Mouse (Mus musculus): ENCODE data around the gene Nol8. TPM values are rescaled to one million over a fixed set of nuclear protein-coding genes. Genes with fewer than 3 reads are reported as not detected.

Gene Nol8
- 12.9 and 13.5 TPM in 2 replicates for polyA plus RNA-seq (2021; fragmentation: Nextera tagmentation)
- long read RNA-seq, experiment 1, partial matches to known transcripts: 25 of 25 reads
- long read RNA-seq, experiment 1, other reads (novel, unspliced or antisense): 0 of 25 reads
- long read RNA-seq, experiment 2, full-length matches to known transcripts: 8 of 82 reads
- long read RNA-seq, experiment 2, partial matches to known transcripts: 70 of 82 reads
- long read RNA-seq, experiment 2, other reads (novel, unspliced or antisense): 4 of 82 reads

DNA sequence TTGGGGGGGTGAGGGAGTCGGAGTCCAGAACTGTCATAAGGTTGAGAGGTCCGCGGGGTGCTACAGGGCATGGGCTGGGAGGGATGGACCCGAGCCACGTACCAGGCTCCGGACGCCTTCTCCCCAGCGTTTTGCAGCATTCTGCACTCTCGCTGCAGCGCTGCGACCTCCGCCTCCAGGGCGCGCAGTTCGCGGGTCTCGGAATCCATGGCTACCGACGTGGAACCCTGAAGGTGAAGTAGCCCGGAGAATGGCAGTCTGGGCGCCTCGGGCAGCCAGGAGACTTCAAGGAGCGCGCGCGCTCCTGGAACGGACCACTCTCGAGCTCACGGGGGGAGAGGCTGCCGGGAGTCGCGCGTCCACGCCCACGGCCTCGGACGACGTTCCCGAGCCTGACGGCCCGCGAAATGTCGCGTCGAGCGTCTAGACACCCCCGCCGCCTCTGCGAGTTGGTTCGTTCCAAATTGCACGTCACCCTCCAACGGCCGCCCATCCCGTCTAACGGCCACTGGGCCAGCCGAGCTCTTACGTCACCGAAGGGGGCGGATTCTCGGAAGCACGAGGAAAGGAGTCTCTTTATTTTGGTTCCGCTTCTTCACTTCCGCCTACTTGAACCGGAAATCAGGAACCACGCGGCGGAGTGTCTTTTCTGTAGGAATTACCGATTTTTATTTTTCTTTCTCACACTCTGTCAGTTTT, at the start of gene Nol8, which contains the start of gene Cenpp:
Gene Nol8 (plus strand): TSS at position 598 of the 699 bp plus-strand sequence.
Gene Cenpp (minus strand): TSS at position 305 of the 699 bp plus-strand sequence.

DNA sequence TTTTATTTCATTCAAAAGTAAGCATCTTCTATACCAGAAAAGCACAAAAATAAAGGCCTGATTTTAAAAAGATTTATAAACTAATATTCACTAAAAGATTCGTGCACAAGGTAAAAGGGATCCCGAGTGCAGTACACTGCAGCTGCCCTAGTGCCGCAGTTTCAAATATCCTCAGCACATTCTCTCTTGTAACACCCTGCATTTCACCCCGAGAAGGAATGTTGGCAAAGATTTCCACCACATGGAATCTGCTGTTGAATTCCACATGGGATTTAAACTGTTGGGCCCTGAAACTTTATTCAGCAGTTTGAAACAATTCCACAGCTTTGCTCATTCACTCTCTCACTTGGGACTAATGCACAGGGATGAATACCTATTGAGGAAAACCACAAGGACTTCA, 45.2 kb upstream of the Nol8 start, which contains the start of gene Ogn:
Gene Ogn (plus strand): TSS at position 333 of the 400 bp plus-strand sequence.

DNA sequence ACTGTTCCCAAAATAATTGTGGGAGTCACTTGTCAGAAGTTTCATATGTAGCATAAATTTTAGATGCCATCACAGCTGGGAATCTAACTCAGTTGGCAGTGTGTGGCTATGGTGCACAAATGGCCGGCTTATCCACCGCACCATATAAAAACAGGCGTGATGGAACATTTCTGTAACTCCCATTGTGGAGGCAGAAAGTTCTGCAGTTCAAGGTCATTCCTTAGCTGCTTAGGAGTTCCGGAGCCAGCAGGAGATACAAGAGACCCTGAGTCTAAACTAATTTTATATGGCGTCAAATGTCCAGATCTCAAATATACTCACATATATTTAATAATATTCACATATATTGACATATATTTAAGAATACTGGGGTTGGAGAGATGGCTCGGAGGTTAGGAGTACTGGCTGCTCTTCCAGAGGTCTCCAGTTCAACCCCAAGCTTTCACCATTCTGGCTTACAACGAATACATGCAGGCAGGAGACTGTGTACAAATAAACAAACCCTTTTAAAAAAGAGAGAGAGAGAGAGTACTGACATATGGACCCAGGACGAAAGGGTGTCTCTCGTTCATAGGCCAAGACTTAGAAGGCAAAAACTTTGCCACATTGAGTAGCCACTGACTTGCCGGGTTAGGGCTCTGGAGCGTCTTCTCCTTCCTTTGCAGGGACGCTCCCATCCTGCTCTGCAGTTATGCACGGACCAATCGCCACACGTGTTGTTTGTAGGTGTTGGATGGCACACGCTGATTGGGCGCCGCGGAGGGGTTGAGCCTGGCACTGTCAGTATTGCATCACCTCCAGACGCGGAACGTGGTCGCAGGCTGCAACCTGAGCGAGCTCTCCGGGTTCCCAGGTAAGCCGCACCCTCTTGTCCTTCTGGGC, 28.7 kb downstream of the Nol8 start, which contains the start of gene Iars:
Gene Iars (plus strand): TSS at position 750 of the 882 bp plus-strand sequence.

Other genes with a start within 250 kb of the Nol8 start
- 12.9 and 13.4 TPM in 2 replicates for gene Ippk, start 231.8 kb upstream of the Nol8 start, polyA plus RNA-seq (2021; fragmentation: Nextera tagmentation)
- gene Tes3-ps, start 159.8 kb upstream of the Nol8 start, polyA plus RNA-seq (2021; fragmentation: Nextera tagmentation): 0.19 and 0.36 TPM in 2 replicates
- gene Ecm2, start 148.3 kb upstream of the Nol8 start, polyA plus RNA-seq (2021; fragmentation: Nextera tagmentation): 1.9 and 3.2 TPM in 2 replicates
- gene Aspn, start 108.6 kb upstream of the Nol8 start, polyA plus RNA-seq (2021; fragmentation: Nextera tagmentation): 0.25 and 0.43 TPM in 2 replicates
- 0.50 and 0.72 TPM in 2 replicates for gene Omd, start 70.6 kb upstream of the Nol8 start, polyA plus RNA-seq (2021; fragmentation: Nextera tagmentation)
- gene Ogn, start 45.0 kb upstream of the Nol8 start, polyA plus RNA-seq (2021; fragmentation: Nextera tagmentation): 3.2 and 3.5 TPM in 2 replicates
- gene Cenpp, start 293 bp upstream of the Nol8 start, polyA plus RNA-seq (2021; fragmentation: Nextera tagmentation): 2.0 and 2.2 TPM in 2 replicates
- gene Iars, start 29.0 kb downstream of the Nol8 start, polyA plus RNA-seq (2021; fragmentation: Nextera tagmentation): 12.2 and 12.9 TPM in 2 replicates
- gene Gm30302, start 145.9 kb downstream of the Nol8 start, polyA plus RNA-seq (2021; fragmentation: Nextera tagmentation): not detected in 2 replicates

Data from layer of hippocampus, adult 6 months (tissue).